Mouse (Mus musculus): ENCODE data around the gene Mfn1.

Mfn1 gene

GRCm38 (mm10) chr3:32611606-32612170 is 82.4 kb downstream of the Mfn1 start:
- peak in 1 of 2 experiments; percentile 24 for DNase-seq

GRCm38 (mm10) chr3:32614786-32615185 is 85.5 kb downstream of the Mfn1 start:
- DNase-seq: no peak

GRCm38 (mm10) chr3:32615376-32615775 is 86.1 kb downstream of the Mfn1 start:
- no peak for DNase-seq

- DNase-seq: no peak
Measured at GRCm38 (mm10) chr3:32616006-32616330, 86.7 kb downstream of the Mfn1 start.

- DNase-seq: peak; percentile 69 to 79
Measured at GRCm38 (mm10) chr3:32616331-32617052, 87.2 kb downstream of the Mfn1 start, which contains the start of gene Gnb4. Gnb4 (minus strand) TSS chr3:32616585.

- DNase-seq: no peak
Measured at GRCm38 (mm10) chr3:32617053-32617642, 87.9 kb downstream of the Mfn1 start.

- DNase-seq: no peak
Measured at GRCm38 (mm10) chr3:32621658-32622057, 92.4 kb downstream of the Mfn1 start.

- no peak for DNase-seq
Measured at GRCm38 (mm10) chr3:32622106-32622505, 92.8 kb downstream of the Mfn1 start.

GRCm38 (mm10) chr3:32628141-32628540 is 98.9 kb downstream of the Mfn1 start:
- peak in 1 of 2 experiments; percentile 22 for DNase-seq

All from kidney, postnatal 4 days (tissue).